Mouse (Mus musculus): ENCODE measurements around the gene Atp1b3.

Gene Atp1b3

GRCm38 (mm10) chr9:96363581-96364140 lies 581 bp downstream of the Atp1b3 start:
- peak; percentile 66 for DNase-seq (ENCODE audit: low read depth, low spot score)

- DNase-seq (ENCODE audit: low read depth, low spot score), result no peak
Observed at GRCm38 (mm10) chr9:96360056-96360455, 4.2 kb downstream of the Atp1b3 start.

GRCm38 (mm10) chr9:96353799-96354198 lies 10.4 kb downstream of the Atp1b3 start:
- peak; percentile 51 for DNase-seq (ENCODE audit: low read depth, low spot score)

GRCm38 (mm10) chr9:96353121-96353769 lies 11.0 kb downstream of the Atp1b3 start:
- peak; percentile 65 for DNase-seq (ENCODE audit: low read depth, low spot score)

GRCm38 (mm10) chr9:96351771-96352170 lies 12.5 kb downstream of the Atp1b3 start:
- DNase-seq (ENCODE audit: low read depth, low spot score), result peak; percentile 50

- peak; percentile 82 for DNase-seq (ENCODE audit: low read depth, low spot score)
Observed at GRCm38 (mm10) chr9:96350476-96350875, 13.8 kb downstream of the Atp1b3 start.

- peak; percentile 81 for DNase-seq (ENCODE audit: low read depth, low spot score)
Observed at GRCm38 (mm10) chr9:96350010-96350409, 14.2 kb downstream of the Atp1b3 start.

GRCm38 (mm10) chr9:96348885-96349284 lies 15.4 kb downstream of the Atp1b3 start:
- peak; percentile 46 for DNase-seq (ENCODE audit: low read depth, low spot score)

GRCm38 (mm10) chr9:96345750-96346149 lies 18.5 kb downstream of the Atp1b3 start:
- no peak for DNase-seq (ENCODE audit: low read depth, low spot score)

GRCm38 (mm10) chr9:96331146-96331545 lies 33.1 kb downstream of the Atp1b3 start:
- DNase-seq (ENCODE audit: low read depth, low spot score), result no peak

- no peak for DNase-seq (ENCODE audit: low read depth, low spot score)
Observed at GRCm38 (mm10) chr9:96328226-96328625, 36.0 kb downstream of the Atp1b3 start.

GRCm38 (mm10) chr9:96326496-96326923 lies 37.7 kb downstream of the Atp1b3 start:
- no peak for DNase-seq (ENCODE audit: low read depth, low spot score)

GRCm38 (mm10) chr9:96324502-96324901 lies 39.7 kb downstream of the Atp1b3 start:
- DNase-seq (ENCODE audit: low read depth, low spot score), result no peak

GRCm38 (mm10) chr9:96322411-96323152 lies 41.7 kb downstream of the Atp1b3 start:
- DNase-seq (ENCODE audit: low read depth, low spot score), result no peak

- no peak for DNase-seq (ENCODE audit: low read depth, low spot score)
Observed at GRCm38 (mm10) chr9:96320551-96320980, 43.7 kb downstream of the Atp1b3 start.

- DNase-seq (ENCODE audit: low read depth, low spot score), result no peak
Observed at GRCm38 (mm10) chr9:96319333-96319732, 44.9 kb downstream of the Atp1b3 start.

- DNase-seq (ENCODE audit: low read depth, low spot score), result no peak
Observed at GRCm38 (mm10) chr9:96312074-96312473, 52.2 kb downstream of the Atp1b3 start.

GRCm38 (mm10) chr9:96308816-96309215 lies 55.4 kb downstream of the Atp1b3 start:
- DNase-seq (ENCODE audit: low read depth, low spot score), result no peak

- peak; percentile 7 for DNase-seq (ENCODE audit: low read depth, low spot score)
Observed at GRCm38 (mm10) chr9:96299324-96300008, 64.8 kb downstream of the Atp1b3 start.

GRCm38 (mm10) chr9:96292144-96292543 lies 72.1 kb downstream of the Atp1b3 start:
- DNase-seq (ENCODE audit: low read depth, low spot score), result no peak

GRCm38 (mm10) chr9:96284916-96285315 lies 79.3 kb downstream of the Atp1b3 start:
- peak; percentile 72 for DNase-seq (ENCODE audit: low read depth, low spot score)
